Mouse (Mus musculus) testis, adult 2 months (tissue): Measurements from ENCODE around the gene Tsga10.

ENCODE experiments used
- CTCF ChIP-seq: fragments of 200-500 bp; IDR thresholded peaks from 2 replicates; pipeline ENCODE4 v1.5.1; 2012; ENCODE audit warnings: low read depth, mild to moderate bottlenecking, inconsistent platforms, low read length, moderate library complexity; ENCODE audit not compliant: control insufficient read depth, insufficient read depth, insufficient replicate concordance
- POLR2A ChIP-seq: fragments of 200-500 bp; IDR thresholded peaks from 2 replicates; pipeline ENCODE4 v1.6.1; 2012; ENCODE audit warnings: low read depth, mild to moderate bottlenecking, inconsistent platforms, low read length, moderate library complexity; ENCODE audit not compliant: control insufficient read depth

- TF ChIP-seq CTCF (no peak), POLR2A (no peak)
These were observed 125.9 kb downstream of the Tsga10 start for GRCm38 (mm10) chr1:37740161-37740802.
